Mouse (Mus musculus) splenic B cell, adult 2 months (primary cell): Measurements from ENCODE around the gene Ly6g6f.

Experiments used
- DNase-seq: peaks from one replicate; pipeline ENCODE4 v3.0.0-alpha.2; 2011; ENCODE audit warnings: low read depth, low spot score
- H3K27me3 ChIP-seq: 2 replicates; pipeline ENCODE4 v1.6.1; 2012; ENCODE audit warnings: mild to moderate bottlenecking, low read length, moderate library complexity, mixed read lengths; ENCODE audit not compliant: control insufficient read depth, poor library complexity, insufficient read depth, severe bottlenecking
- H3K36me3 ChIP-seq: 2 replicates; pipeline ENCODE4 v1.6.1; 2012; ENCODE audit warnings: mild to moderate bottlenecking, low read length, moderate library complexity, mixed read lengths; ENCODE audit not compliant: control insufficient read depth, poor library complexity, insufficient read depth, severe bottlenecking

The Ly6g6f gene

DNA sequence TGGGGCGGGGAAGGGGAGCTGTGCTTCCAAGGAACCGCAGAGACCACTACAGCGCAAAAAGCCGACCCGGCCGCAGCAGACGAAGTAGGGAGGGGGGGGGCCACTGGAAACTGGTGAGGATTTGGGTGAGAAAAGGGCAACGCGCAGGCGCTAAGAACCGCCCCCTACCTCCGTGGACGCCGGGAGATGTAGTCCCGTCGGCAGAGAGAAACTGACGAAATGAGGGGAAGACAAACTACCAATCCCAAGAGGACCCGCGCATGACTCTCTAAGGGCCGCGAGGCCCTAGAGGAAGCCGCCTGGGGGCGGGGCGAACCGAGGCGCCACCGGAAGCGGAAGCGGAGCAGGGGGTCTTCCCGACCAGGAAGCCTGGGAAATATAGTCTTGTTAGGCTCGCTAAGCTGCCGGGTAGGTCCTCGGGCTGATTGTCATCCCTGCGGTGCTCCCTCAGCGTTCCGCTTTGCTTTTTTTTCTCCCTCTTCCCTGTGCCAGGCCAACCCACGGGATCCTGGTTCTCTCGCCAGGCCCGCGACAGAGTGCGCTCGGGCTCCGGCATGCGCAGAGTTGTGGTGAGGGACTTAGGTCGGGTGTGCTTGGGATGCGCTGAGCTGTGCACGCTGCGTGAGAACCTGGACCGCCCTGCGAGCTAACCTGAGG lies 35.9 kb upstream of the Ly6g6f start, which contains the start of gene Gpank1:
Gpank1 (plus strand) TSS at position 313 of the 657 bp plus-strand sequence.
- peak; percentile 98 for DNase-seq
- Histone ChIP-seq H3K36me3 (peaks cover 10% of the 10 kb centered on the region; the same call in 1 of the 2 replicates), H3K27me3 (no peaks in the 10 kb centered on the region; the same call in 1 of the 2 replicates)

DNA sequence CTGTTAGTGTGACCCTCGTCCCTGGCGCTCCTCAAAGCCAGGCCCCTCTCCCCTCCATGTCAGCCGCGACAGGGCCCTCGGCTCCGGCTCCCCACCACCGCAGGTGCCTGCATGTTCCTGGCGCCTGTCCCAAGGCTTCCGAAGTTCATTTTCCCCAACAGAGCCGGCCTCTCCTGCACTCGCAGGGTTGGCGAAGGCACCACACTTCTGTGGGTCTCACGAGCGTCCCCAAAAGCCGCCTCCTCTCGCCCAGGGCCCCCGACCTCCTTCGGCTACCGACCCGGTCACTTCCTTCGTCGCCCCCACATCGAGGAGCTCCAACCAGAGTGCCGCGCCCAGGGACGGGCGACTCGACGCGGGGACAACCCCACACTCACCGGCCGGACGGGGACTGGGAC lies 35.3 kb upstream of the Ly6g6f start:
- peaks cover 10% of the 10 kb centered on the region; the same call in 1 of the 2 replicates for H3K36me3 ChIP-seq
- no peak for DNase-seq
- no peaks in the 10 kb centered on the region; the same call in 1 of the 2 replicates for H3K27me3 ChIP-seq

DNA sequence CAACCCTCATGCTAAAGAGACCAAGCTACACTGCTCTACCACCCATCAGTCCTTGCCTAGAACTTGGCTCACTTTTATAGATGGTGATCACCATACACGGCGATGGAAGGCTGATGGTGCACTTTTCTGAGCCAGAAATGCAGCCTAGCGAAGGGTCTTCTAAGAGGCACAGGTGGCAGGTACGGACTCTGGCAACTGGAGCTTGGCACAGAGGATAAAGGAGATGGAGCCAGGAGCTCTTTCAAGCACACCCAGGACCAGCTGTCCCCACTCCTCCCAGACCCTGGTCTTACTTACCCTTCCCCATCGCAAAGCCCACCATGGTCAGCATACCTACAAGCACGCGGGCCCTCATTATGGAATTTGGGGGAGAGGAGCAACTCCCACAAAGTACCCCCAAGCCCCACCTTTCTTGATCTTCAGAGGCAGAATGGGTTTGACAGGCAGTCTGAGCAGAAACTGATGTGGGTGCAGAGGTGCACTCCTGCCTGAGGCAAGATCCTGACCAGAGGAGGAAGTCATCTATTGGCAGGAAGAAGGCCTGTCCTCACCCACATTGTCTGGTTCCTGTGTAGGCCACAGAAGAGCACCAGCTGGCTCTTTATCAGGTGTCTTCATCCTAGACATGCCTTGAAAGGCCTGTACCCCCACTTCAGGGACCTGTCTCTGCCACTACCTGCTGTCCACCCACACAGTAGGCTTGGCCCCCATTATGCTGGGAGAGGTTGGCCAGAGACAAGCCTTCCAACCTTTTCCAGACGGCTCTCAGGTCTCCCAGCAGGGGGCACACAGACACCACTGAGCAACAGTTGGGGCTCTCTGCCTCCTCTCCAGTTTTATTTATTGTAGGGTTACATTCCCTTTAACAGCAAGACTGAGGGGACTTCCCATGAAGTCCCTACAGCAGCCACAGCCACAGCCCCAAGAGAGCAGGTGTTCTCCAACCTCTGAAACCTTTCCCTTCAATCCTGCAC lies 29.9 kb upstream of the Ly6g6f start, which contains the start of gene Ly6g5b:
Ly6g5b (minus strand) TSS at position 383 of the 974 bp plus-strand sequence.
- peaks cover 2% of the 10 kb centered on the region; the same call in 1 of the 2 replicates for H3K36me3 ChIP-seq
- no peaks in the 10 kb centered on the region for H3K27me3 ChIP-seq
- DNase-seq = peak; percentile 62

DNA sequence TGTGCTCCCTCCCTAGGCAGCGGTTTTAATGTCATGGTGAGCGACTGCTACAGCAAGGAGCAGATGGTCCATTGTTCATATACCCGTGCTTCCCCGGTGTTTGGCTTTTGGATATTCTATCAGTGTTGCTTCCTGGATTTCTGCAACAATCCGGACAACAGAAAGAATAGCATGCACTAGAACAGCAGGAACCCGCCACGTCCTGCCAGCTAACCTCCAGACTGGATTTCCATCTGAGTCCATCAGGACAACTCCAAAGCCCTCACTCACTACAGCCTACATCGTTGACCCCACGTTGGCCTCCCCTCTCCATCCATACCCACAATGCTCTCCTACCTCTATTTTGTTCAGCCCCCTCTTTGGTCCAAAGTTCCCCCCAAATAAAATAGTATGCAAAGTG lies 26.4 kb upstream of the Ly6g6f start:
- Histone ChIP-seq H3K36me3 (no peaks in the 10 kb centered on the region; the same call in 1 of the 2 replicates), H3K27me3 (no peaks in the 10 kb centered on the region)
- no peak for DNase-seq

DNA sequence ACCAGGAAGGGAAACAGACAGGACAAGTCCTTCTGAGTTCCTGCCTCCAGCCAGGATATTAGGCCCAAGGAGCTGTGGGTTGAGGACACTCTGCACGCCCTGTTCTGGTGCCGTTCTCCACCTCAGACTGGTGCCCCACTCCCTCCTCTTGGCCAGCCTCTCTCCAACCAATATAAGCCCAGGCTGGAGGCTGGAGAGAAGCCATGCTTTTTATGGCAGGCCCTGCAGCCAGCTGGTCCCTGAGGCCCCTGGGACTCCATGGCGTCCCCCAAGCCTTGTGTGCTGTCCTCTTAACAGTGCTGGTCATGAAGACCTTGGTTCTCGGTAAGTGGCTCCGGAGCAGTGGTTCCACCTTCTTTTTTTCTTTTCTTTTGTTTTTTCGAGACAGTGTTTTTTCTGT lies 22.7 kb upstream of the Ly6g6f start, which contains the start of gene Ly6g5c:
Ly6g5c (plus strand) TSS at position 183 of the 400 bp plus-strand sequence.
- no peak for DNase-seq
- Histone ChIP-seq H3K36me3 (no peaks in the 10 kb centered on the region; the same call in 1 of the 2 replicates), H3K27me3 (no peaks in the 10 kb centered on the region)

DNA sequence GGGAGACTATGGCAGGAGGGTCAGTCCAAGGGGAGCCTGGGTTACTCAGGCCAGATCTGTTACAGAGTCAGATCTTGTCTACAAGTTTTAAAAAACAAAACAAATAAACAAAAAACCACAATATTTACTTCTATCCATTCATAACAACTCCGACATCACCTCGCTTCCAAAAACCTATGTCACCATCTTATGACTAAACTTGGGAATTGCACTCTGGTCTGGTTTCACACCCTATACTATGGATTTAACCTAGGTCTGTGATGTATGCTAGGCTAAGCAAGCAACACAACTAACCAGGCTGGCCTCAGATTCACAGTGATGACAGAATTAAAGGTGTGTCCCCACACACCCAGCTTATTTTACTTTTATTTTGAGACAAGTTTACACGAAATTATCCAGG lies 21.1 kb upstream of the Ly6g6f start:
- peaks cover 4% of the 10 kb centered on the region for H3K36me3 ChIP-seq
- H3K27me3 ChIP-seq = no peaks in the 10 kb centered on the region
- DNase-seq = no peak

DNA sequence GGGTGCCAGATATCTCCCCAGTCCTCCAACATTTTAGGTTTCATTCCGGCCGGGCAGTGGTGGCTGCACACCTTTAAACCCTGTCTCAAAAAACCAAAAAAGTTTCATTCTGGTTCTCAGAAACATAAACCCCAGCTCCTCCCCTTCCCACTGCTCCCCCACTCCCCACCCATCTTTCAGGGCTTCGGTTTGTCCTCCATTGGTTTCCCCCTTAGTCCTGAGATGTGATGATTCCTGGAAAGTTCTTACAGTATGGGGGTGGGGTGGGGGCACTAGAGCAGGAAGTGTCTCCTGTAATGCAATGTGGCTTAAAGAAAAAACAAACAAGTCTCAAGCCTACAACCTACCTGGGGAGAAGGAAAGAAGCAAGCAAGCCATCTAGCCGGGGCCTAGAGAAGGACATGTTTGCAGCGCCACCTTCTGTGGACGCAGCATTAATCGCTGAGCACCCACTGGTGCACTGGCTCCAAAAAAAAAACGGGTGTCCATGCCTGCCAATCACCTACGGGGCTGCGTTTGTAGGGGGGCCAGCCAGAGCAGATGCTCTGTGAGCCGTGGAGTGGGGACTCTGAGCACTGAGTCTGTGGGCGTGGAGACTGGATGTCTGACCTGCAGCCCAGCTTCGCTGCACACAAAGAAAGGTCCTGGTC lies 20.5 kb upstream of the Ly6g6f start:
- peak; percentile 61 for DNase-seq
- Histone ChIP-seq H3K27me3 (no peaks in the 10 kb centered on the region), H3K36me3 (peaks cover 4% of the 10 kb centered on the region)

DNA sequence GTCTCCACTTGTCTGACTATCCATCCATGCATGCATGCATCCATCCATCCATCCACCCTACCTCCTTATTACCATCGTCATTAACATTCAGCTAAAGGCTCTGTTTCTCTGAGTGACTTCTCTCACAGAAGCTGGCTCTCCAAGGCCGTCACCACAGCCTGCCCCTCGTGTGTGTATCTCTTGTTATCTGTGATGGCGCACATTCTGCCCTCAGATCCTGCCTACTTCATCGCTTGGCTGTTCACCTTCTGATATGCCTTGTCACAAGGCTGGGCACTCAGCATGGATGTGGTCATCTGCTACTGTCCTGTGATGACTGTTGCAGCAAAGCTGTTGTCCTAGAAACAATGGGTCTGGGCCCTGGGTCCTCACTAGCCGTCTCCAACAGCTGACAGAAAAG lies 19.3 kb upstream of the Ly6g6f start:
- Histone ChIP-seq H3K36me3 (peaks cover 4% of the 10 kb centered on the region), H3K27me3 (no peaks in the 10 kb centered on the region)
- no peak for DNase-seq

DNA sequence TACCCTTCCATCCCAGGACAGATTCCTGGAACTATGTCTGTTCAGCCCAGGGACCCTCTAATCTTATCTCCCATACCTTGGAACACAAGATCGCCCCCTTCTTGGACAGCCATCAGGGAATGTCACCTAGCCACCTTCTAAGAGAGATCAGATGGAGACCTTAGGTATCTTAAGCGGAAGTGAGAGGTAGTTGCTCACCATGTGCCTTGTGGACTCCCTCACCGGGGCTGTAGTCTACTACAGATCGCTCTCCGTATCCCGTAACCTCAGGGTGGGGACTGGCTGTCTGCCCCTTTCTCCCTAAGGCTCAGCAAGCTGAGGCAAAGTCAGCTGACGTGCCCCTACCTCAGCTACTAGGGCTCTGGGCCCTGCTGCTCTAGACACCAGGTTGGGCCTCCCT lies 18.7 kb upstream of the Ly6g6f start:
- no peak for DNase-seq
- H3K36me3 ChIP-seq = peaks cover 4% of the 10 kb centered on the region

DNA sequence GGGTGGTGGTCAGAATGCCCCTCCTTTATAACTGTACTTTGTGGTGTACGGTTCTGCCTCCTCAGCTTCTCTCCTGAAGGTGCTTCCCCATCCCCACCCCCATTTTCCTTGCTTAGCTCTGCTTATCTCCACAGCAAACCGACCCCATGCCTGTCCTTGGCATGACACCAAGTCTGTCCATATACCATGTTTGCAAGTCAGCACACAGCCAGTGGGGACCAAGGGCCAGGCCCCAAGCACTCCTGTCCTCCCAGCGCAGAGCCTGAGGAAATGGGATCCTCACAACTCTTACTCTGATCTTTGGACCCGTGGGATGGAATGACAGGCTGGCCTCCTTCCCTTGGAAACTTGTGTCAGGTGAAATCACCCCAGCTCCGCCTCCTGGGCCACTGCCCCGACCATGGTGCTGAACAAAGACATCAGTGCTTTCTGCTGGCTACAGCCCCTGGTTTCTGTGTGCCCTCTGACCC lies 17.8 kb upstream of the Ly6g6f start:
- DNase-seq = no peak
- no peaks in the 10 kb centered on the region for H3K27me3 ChIP-seq
- peaks cover 7% of the 10 kb centered on the region for H3K36me3 ChIP-seq

More for the DNA sequence above, 18.7 kb upstream of the Ly6g6f start:
- no peaks in the 10 kb centered on the region for H3K27me3 ChIP-seq

DNA sequence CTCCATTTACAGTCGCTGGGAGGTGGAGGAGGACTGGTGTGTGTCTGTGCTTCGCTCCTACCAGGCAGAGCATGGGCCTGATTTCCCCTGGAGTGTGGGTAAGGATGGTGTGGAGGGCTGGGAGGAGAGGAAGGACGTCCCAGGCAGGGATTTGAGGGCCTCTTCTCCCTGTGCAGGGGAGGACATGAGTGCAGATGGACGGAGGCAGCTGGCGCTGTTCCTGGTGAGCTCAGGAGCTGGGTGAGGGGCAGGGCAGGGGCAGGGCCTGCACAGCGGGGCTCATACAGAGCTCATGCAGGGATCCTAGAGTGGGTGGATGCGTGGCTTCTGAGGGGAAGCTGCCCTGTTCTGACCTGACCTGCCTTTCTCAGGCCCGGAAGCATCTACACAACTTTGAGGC lies 16.9 kb upstream of the Ly6g6f start:
- H3K36me3 ChIP-seq = peaks cover 7% of the 10 kb centered on the region
- H3K27me3 ChIP-seq = no peaks in the 10 kb centered on the region
- no peak for DNase-seq

DNA sequence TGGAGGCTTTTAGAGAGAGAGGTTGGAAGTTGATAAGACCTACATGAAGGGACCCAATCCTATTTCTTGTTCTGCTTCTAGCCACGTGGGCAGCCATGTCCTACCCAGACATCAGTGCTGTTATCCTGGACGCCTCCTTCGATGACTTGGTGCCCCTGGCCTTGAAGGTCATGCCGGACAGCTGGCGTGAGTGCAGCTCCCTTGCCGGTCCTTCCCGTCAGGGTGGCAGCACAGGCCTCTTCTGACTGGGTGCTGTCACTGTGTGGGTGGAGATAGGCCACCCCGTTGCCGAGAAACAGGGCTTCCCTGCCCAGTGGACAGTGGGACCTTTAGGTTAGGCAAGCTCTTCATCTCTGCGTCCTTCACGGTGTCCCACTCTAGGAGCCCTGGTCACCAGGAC lies 15.8 kb upstream of the Ly6g6f start:
- DNase-seq = no peak
- H3K27me3 ChIP-seq = no peaks in the 10 kb centered on the region
- peaks cover 7% of the 10 kb centered on the region for H3K36me3 ChIP-seq

DNA sequence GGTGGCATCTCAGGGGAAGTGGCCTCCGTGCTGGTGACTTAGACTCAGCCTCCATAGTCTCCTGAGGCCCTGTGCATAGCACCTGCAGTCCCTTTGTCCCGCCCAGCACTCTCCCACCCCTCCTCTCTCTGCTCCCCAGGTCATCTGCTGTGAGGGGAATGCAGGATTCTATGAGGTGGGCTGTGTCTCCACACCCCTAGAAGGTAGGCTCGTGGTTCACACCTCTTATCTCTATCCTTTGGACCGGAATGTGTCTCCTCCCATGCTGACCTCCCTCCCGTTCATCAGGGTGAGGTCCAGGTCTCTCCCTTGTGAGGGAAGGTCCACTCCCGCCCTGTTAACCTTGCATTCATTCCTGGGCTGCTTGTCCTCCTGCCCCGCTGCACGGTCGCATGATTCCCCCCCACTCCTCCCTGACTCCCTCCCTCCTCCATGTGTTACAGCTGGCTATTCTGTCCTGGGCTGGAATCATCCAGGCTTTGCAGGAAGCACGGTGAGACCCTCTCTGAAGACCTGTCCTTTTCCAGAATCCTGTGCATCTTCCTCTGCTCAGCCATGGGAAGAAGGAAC lies 14.9 kb upstream of the Ly6g6f start:
- DNase-seq = no peak
- no peaks in the 10 kb centered on the region for H3K27me3 ChIP-seq
- H3K36me3 ChIP-seq = peaks cover 7% of the 10 kb centered on the region

DNA sequence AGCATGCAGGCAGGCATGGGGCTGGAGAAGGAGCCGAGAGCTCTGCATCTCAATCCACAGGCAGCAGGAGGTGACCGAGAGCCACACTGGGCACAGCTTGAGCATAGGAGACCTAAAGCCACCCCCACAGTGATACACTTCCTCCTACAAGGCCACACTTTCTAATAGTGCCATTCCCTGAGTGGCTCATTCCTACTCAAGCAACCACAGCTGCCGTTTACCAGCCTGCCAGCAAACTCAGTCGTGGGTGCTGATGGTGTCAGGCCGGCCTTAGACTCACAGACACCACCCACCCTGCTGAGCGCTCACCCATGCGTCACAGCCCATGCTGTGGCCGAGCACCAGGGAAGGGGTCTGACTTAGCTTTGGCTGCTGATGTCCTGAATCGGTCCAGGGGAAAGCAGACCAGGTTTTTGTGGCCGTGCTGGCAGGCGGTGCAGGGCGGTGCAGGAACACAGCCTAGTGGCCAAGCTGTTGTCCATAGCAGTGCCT lies 11.8 kb upstream of the Ly6g6f start:
- DNase-seq = no peak
- H3K36me3 ChIP-seq = peaks cover 6% of the 10 kb centered on the region
- H3K27me3 ChIP-seq = no peaks in the 10 kb centered on the region
